Comparison of ENCODE assay signal across 17 mouse cellular contexts in the genomic region with DNA sequence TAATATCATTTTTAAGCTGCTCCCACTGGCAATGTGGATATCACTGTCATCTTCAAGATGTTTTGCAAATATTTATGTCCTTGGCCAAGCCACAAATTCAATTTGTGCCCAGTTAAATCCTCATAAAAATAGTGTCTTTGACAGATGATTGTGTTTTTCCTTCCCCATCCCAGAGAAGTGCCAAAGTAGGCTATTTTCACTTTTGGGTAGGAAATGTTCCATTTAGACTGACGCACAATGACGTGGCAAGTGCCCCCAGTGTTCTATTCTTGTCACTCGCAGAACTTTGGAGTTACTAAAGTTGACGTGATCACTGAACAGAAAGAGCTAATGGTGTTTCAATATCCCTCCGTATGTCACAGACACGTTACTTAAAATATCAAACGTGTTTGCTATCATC.
DNase-seq lines count a peak whose midpoint lies in the region; ATAC-seq lines count a peak whose summit lies in the region.
"Had no signal": no experiment of that assay in that cellular context is flagged by ENCODE, and none has a peak within 500 bp of the region (broad histone marks: within the 10 kb centered on the region; RNA-seq: fewer than 3 reads in every experiment).

No protein-coding gene starts in this region.

- H3K4me2 ChIP-seq in neural tube, embryonic 15.5 days: no peak overlapping the region
- H3K4me2 ChIP-seq: embryonic facial prominence, embryonic 12.5 days; hindbrain, embryonic 12.5 days; liver, embryonic 12.5 days had no signal

- H3K27me3 ChIP-seq in neural tube, embryonic 15.5 days (replicated peaks): no peaks in the 10 kb centered on the region
- H3K27me3 ChIP-seq: embryonic facial prominence, embryonic 12.5 days; hindbrain, embryonic 12.5 days; liver, embryonic 12.5 days; Patski had no signal

- intact Hi-C loops in left cerebral cortex, postnatal 14 days (cut with DNase I): no loop called here

- H3K4me1 ChIP-seq in neural tube, embryonic 15.5 days: no peaks in the 10 kb centered on the region
- H3K4me1 ChIP-seq: embryonic facial prominence, embryonic 12.5 days; hindbrain, embryonic 12.5 days; limb, embryonic 10.5 days; liver, embryonic 12.5 days had no signal

- H3K9ac ChIP-seq in neural tube, embryonic 15.5 days (replicated peaks): no peak overlapping the region
- H3K9ac ChIP-seq: embryonic facial prominence, embryonic 12.5 days; hindbrain, embryonic 12.5 days; liver, embryonic 12.5 days had no signal

- no peaks in the 10 kb centered on the region for H3K36me3 ChIP-seq in neural tube, embryonic 15.5 days
- H3K36me3 ChIP-seq: embryonic facial prominence, embryonic 12.5 days; hindbrain, embryonic 12.5 days; limb, embryonic 10.5 days; liver, embryonic 12.5 days had no signal

- no peaks in the 10 kb centered on the region for H3K9me3 ChIP-seq in neural tube, embryonic 15.5 days (replicated peaks)
- H3K9me3 ChIP-seq: embryonic facial prominence, embryonic 12.5 days; limb, embryonic 10.5 days; liver, embryonic 12.5 days had no signal

- DNase-seq in frontal cortex, postnatal 10 days (ENCODE audit: low spot score in 2 of 2): no peak
- peak; percentile 56 to 65 for DNase-seq in right cerebral cortex, adult 2 months (ENCODE audit: low spot score in 2 of 2)
- no peak for DNase-seq in right cerebral cortex, postnatal 14 days
- DNase-seq in left cerebral cortex, postnatal 14 days (ENCODE audit: low spot score in 2 of 2): peak; percentile 39 to 45
- DNase-seq in adrenal gland, adult 8-10 months: no peak
- no peak for DNase-seq in thymus, postnatal 25 days
- DNase-seq: cerebellum, adult 18-20 months; kidney, postnatal 10 days; thymus, adult 2 months had no signal

- H3K27ac ChIP-seq in neural tube, embryonic 15.5 days (replicated peaks): no peak overlapping the region
- H3K27ac ChIP-seq: embryonic facial prominence, embryonic 12.5 days; hindbrain, embryonic 12.5 days; limb, embryonic 10.5 days; liver, embryonic 12.5 days had no signal

- ATAC-seq in frontal cortex, adult (ENCODE audit: low TSS enrichment): peak; percentile 88
- no peak for ATAC-seq in neural tube, embryonic 15.5 days (ENCODE audit: low FRiP score)
- ATAC-seq: intestine, embryonic 16.5 days; liver, embryonic 12.5 days; Patski had no signal

- WGBS in neural tube, embryonic 15.5 days: 90% methylated on average over 7 of the region's 7 CpGs

- H3K4me3 ChIP-seq in neural tube, embryonic 15.5 days (replicated peaks): no peak overlapping the region
- H3K4me3 ChIP-seq: embryonic facial prominence, embryonic 12.5 days; hindbrain, embryonic 12.5 days; limb, embryonic 10.5 days; liver, embryonic 12.5 days had no signal

Comparison
In these comparisons a context has a peak if more than half of its experiments do, and no peak if none do; other contexts are left out.
1. DNase-seq: peak in right cerebral cortex, adult 2 months (2 of 2) and left cerebral cortex, postnatal 14 days (2 of 2); none in frontal cortex, postnatal 10 days (0 of 2), right cerebral cortex, postnatal 14 days (single experiment), adrenal gland, adult 8-10 months (single experiment) and thymus, postnatal 25 days (single experiment).